Mouse (Mus musculus) neural tube, embryonic 14.5 days (tissue): ENCODE data around the gene Leng8. TPM values are rescaled to one million over a fixed set of nuclear protein-coding genes. Genes with fewer than 3 reads are reported as not detected.
A peak's percentile ranks its signal among the peaks of the same experiment; 100 is the strongest.

Source experiments
- ATAC-seq: fragments of 200-750 bp; cut with Nextera tagmentation; 2 replicates; pipeline ENCODE4 v1.8.0; 2017; ENCODE audit warnings: low read depth, mild to moderate bottlenecking, moderate TSS enrichment, moderate library complexity
- H3K27ac ChIP-seq: fragments of 300-500 bp; sonication (generic); 2 replicates; pipeline ENCODE4 v1.5.1; 2014; ENCODE audit warnings: low read depth, mild to moderate bottlenecking, control low read depth, low read length, moderate library complexity, mixed read lengths
- H3K27me3 ChIP-seq: fragments of 300-500 bp; sonication (generic); 2 replicates; pipeline ENCODE4 v1.6.1; 2014; ENCODE audit warnings: low read length; ENCODE audit not compliant: control insufficient read depth, insufficient read depth
- H3K36me3 ChIP-seq: fragments of 300-500 bp; sonication (generic); 2 replicates; pipeline ENCODE4 v1.6.1; 2014; ENCODE audit warnings: low read length, mixed read lengths; ENCODE audit not compliant: control insufficient read depth, insufficient read depth
- H3K4me1 ChIP-seq: fragments of 300-500 bp; sonication (generic); 2 replicates; pipeline ENCODE4 v1.6.1; 2014; ENCODE audit warnings: low read length; ENCODE audit not compliant: control insufficient read depth, insufficient read depth
- H3K4me2 ChIP-seq: fragments of 300-500 bp; sonication (generic); 2 replicates; pipeline ENCODE4 v1.6.1; 2014; ENCODE audit warnings: mild to moderate bottlenecking, low read depth, low read length, control low read depth
- H3K4me3 ChIP-seq: fragments of 300-500 bp; sonication (generic); 2 replicates; pipeline ENCODE4 v1.5.1; 2014; ENCODE audit warnings: low read depth, low read length, control low read depth, mixed read lengths
- H3K9ac ChIP-seq: fragments of 300-500 bp; sonication (generic); replicated peaks from 2 replicates; pipeline ENCODE4 v1.6.1; 2014; ENCODE audit warnings: low read depth, mild to moderate bottlenecking, control low read depth, low read length, mixed read lengths
- H3K9me3 ChIP-seq: fragments of 300-500 bp; sonication (generic); 2 replicates; pipeline ENCODE4 v1.6.1; 2016; ENCODE audit warnings: low read length; ENCODE audit not compliant: control insufficient read depth
- WGBS: fragments of 180-500 bp; shearing (Covaris S2); extraction: QIAGEN DNeasy Blood & Tissue Kit; methylation state at CpG from one replicate; pipeline ENCODE4 v1.1.7; 2014; 5-methylcytosine and 5-hydroxymethylcytosine counted together
- polyA plus RNA-seq: library from polyadenylated mRNA; unstranded; fragments of >200 nt; fragmentation: Nextera tagmentation; extraction: Ambion mirVana; gene quantifications from 2 replicates; pipeline ENCODE4 v1.2.1, GENCODE M21; 2014

Leng8 gene
- polyA plus RNA-seq: 62.4 and 68.1 TPM in 2 replicates

- peak within 1 kb of the TSS; percentile 70 for H3K9ac ChIP-seq
- H3K4me3 ChIP-seq: peak within 1 kb of the TSS; percentile 70
- peak within 1 kb of the TSS; percentile 96 for H3K27ac ChIP-seq
- H3K4me1 ChIP-seq: peaks cover 9% of the 10 kb centered on the region
- no peaks in the 10 kb centered on the region for H3K27me3 ChIP-seq
- under 1% methylated on average over 72 of the region's 78 CpGs for WGBS
- H3K9me3 ChIP-seq: no peaks in the 10 kb centered on the region
- peaks cover 29% of the 10 kb centered on the region for H3K36me3 ChIP-seq
- peak within 1 kb of the TSS; percentile 89 for H3K4me2 ChIP-seq
- ATAC-seq: peak; percentile 99
Measured at GRCm38 (mm10) chr7:4136771-4137531, at the start of gene Leng8. Gene Leng8, plus strand, starts transcription at chr7:4137039.

DNA sequence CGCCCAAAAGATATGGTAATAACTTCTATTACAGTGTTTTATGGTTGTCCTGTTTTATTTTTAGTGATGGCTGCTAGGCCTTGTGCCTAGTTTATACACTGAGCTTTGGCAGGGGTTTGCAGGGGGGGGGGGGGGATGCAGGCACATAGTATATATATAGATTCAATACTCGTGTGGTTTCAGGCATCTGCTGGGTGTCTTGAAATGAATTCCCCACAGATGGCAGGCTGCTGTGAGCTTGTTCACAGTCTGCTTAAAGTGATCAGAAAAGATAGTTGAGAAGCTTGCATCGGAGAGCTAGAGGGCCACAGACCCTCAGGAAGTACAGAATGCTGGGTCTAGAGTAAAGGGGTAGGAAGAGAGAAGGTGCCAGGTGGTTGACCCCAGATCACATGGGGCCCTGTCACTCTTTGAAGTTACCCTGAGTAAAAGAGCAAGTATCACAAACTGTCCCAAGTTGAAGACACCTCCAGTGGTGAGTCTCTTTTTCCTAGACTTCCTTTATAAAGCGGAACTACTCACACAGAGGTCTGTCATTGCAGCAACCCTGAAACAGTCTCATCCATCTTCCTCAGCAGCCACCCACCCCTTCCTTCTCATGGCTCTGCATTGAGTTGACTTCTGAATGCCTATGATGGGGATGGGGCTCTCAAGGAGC lies 49.5 kb upstream of the Leng8 start:
- no peak for ATAC-seq
- no peaks in the 10 kb centered on the region for H3K4me1 ChIP-seq
- H3K27me3 ChIP-seq: no peaks in the 10 kb centered on the region
- WGBS: 83% methylated on average over 4 of the region's 4 CpGs
- H3K36me3 ChIP-seq: no peaks in the 10 kb centered on the region
- no peak overlapping the region for H3K27ac ChIP-seq
- H3K4me2 ChIP-seq: no peak overlapping the region
- no peak overlapping the region for H3K4me3 ChIP-seq
- H3K9me3 ChIP-seq: no peaks in the 10 kb centered on the region
- no peak overlapping the region for H3K9ac ChIP-seq

DNA sequence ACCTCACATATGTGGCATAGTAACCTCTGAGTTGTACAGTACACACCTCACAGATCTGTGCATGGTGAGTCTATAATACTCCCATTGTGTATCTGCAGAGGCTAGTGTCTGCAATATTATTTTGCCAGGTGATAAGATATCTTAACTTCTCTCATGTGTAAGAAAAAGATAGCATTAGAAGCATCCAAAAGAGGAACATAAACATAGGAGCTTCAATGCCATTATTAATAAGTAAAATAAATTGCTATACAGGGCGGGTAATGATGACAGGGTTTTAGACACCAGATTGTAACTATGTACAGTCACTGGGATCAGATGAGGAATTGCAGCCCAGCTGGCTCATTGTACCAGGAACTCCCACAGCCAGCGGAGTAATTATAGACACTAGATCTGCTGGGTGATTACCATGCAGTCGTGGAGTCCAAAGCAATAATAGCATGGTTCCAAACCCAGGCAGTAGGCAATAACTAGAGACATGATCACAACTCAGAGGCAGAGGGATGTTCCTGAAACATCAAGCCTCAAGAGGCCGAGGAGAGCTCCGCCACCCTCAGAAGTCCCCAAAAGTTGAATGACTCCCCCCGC lies 48.9 kb upstream of the Leng8 start:
- Histone ChIP-seq H3K27me3 (no peaks in the 10 kb centered on the region), H3K4me2 (no peak overlapping the region), H3K9me3 (no peaks in the 10 kb centered on the region), H3K4me1 (no peaks in the 10 kb centered on the region), H3K36me3 (no peaks in the 10 kb centered on the region), H3K4me3 (no peak overlapping the region), H3K27ac (no peak overlapping the region), H3K9ac (no peak overlapping the region)
- ATAC-seq: no peak
- 86% methylated on average over 6 of the region's 6 CpGs for WGBS

GRCm38 (mm10) chr7:4088679-4089078 lies 48.2 kb upstream of the Leng8 start:
- no peaks in the 10 kb centered on the region for H3K4me1 ChIP-seq
- H3K27ac ChIP-seq: no peak overlapping the region
- H3K9ac ChIP-seq: no peak overlapping the region
- WGBS: 83% methylated on average over 2 of the region's 2 CpGs
- H3K36me3 ChIP-seq: no peaks in the 10 kb centered on the region
- no peaks in the 10 kb centered on the region for H3K9me3 ChIP-seq
- ATAC-seq: no peak
- no peak overlapping the region for H3K4me2 ChIP-seq
- no peak overlapping the region for H3K4me3 ChIP-seq
- H3K27me3 ChIP-seq: no peaks in the 10 kb centered on the region

- 50% methylated on average over 8 of the region's 8 CpGs for WGBS
- H3K4me3 ChIP-seq: no peak overlapping the region
- no peaks in the 10 kb centered on the region for H3K4me1 ChIP-seq
- no peak overlapping the region for H3K27ac ChIP-seq
- H3K9me3 ChIP-seq: no peaks in the 10 kb centered on the region
- H3K36me3 ChIP-seq: no peaks in the 10 kb centered on the region
- no peak overlapping the region for H3K4me2 ChIP-seq
- H3K9ac ChIP-seq: no peak overlapping the region
- no peaks in the 10 kb centered on the region for H3K27me3 ChIP-seq
- ATAC-seq: no peak
Measured at GRCm38 (mm10) chr7:4091170-4091569, 45.7 kb upstream of the Leng8 start.

GRCm38 (mm10) chr7:4098301-4098700 lies 38.5 kb upstream of the Leng8 start:
- 84% methylated on average over 2 of the region's 2 CpGs for WGBS
- no peak overlapping the region for H3K27ac ChIP-seq
- no peaks in the 10 kb centered on the region for H3K36me3 ChIP-seq
- H3K9me3 ChIP-seq: no peaks in the 10 kb centered on the region
- no peak overlapping the region for H3K4me2 ChIP-seq
- no peak for ATAC-seq
- H3K4me3 ChIP-seq: no peak overlapping the region
- no peaks in the 10 kb centered on the region for H3K4me1 ChIP-seq
- no peak overlapping the region for H3K9ac ChIP-seq
- H3K27me3 ChIP-seq: no peaks in the 10 kb centered on the region

DNA sequence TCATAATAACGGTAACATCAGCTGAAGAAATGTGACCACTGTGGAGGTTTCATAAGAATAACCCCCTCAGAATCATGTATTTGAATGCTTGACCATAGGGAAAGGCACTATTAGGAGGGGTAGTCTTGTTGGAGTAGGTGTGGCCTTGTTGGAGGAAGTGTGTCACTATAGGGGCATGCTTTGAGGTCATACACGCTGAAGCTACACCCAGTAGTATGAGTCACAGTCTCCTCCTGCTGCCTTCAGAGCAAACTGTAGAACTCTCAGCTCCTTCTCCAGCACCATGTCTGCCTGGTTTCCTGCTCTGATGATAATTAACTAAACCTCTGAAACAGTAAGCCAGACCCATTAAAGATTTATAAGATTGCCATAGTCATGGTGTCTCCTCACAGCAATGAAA lies 38.0 kb upstream of the Leng8 start:
- WGBS: 77% methylated on average over 2 of the region's 2 CpGs
- Histone ChIP-seq H3K4me2 (no peak overlapping the region), H3K4me3 (no peak overlapping the region), H3K27me3 (no peaks in the 10 kb centered on the region), H3K9me3 (no peaks in the 10 kb centered on the region), H3K9ac (no peak overlapping the region), H3K4me1 (no peaks in the 10 kb centered on the region), H3K36me3 (no peaks in the 10 kb centered on the region), H3K27ac (no peak overlapping the region)
- ATAC-seq: no peak

GRCm38 (mm10) chr7:4101144-4101543 lies 35.7 kb upstream of the Leng8 start:
- Histone ChIP-seq H3K4me2 (no peak overlapping the region), H3K27ac (no peak overlapping the region), H3K4me3 (no peak overlapping the region), H3K27me3 (no peaks in the 10 kb centered on the region), H3K4me1 (no peaks in the 10 kb centered on the region), H3K9ac (no peak overlapping the region), H3K9me3 (no peaks in the 10 kb centered on the region), H3K36me3 (no peaks in the 10 kb centered on the region)
- 76% methylated on average over 5 of the region's 5 CpGs for WGBS
- no peak for ATAC-seq

DNA sequence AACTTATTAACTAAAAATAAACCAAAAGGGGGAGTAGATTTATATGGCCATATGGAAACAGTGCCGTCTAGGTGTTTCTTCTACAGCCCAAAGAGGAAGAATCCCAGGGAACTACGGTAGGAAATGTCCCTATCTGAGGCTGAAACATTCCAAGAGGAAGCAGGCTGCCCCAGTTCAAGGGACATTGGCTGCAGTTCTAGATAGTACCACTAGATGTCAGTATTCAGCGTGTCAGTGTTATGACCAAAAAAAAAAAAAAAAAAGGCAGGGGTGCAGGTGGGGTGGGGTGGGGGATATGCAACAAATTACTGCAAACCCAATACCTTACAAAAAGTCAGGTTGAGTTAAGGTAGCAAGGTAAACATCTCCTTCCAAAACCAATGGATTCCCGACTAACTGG lies 33.4 kb upstream of the Leng8 start:
- WGBS: 19% methylated on average over 4 of the region's 4 CpGs
- ATAC-seq: no peak

More for the DNA sequence above, 33.4 kb upstream of the Leng8 start:
- Histone ChIP-seq H3K27ac (no peak overlapping the region), H3K9me3 (no peaks in the 10 kb centered on the region), H3K36me3 (no peaks in the 10 kb centered on the region), H3K27me3 (no peaks in the 10 kb centered on the region), H3K4me1 (no peaks in the 10 kb centered on the region), H3K9ac (no peak overlapping the region), H3K4me3 (no peak overlapping the region), H3K4me2 (no peak overlapping the region)
